Mouse (Mus musculus): ENCODE data around the gene Cs.

- TF ChIP-seq CTCF (IDR thresholded peaks at IDR 0.05; ENCODE audit: low read depth) (no peak), EP300 (IDR thresholded peaks at IDR 0.05; ENCODE audit: low read depth) (no peak)
These were observed 1.3 kb upstream of the Cs start for GRCm38 (mm10) chr10:128336195-128336594.
